11 mouse cellular contexts compared by ENCODE assay signal in the genomic region with DNA sequence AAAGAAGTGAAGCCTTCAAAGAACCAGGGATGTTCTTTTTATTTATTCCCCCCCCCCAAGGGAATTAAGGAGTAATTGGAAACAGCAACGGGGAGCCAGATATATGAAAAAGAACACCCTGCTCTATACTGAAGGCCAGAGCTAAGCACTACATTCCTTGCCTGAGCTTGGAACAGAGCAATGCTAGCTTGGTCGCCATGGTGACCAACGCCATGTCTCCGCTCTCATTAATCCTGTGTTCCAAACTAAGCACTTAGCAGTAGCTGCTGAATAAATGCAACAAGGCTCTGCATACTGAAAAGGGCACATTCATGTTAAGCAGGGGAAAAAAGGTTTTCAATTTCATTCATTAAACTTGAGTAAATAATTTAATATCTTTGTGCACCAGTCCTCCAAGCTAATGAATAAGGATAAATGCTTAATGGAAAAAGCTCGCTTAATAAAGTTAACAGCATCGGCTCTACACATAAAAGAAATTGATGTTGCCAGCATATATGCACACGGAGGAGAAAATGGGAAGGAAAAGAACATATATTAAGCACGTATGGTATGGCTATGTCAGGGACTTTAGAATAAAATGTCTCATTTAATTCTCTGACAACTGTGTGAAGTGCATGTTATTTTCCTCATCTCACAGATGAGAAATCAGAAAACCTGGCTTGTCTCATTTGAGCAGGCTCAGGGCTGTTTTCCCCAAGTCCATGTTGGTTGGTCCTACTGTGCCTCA. TPM values are rescaled to one million over a fixed set of nuclear protein-coding genes. Genes with fewer than 3 reads are reported as not detected.
DNase-seq lines count a peak whose midpoint lies in the region; ATAC-seq and TF ChIP-seq lines count a peak whose summit lies in the region.
"Had no signal": no experiment of that assay in that cellular context is flagged by ENCODE, and none has a peak within 500 bp of the region (broad histone marks: within the 10 kb centered on the region; RNA-seq: fewer than 3 reads in every experiment).

No protein-coding gene starts in this region.

- no peak overlapping the region for H3K4me2 ChIP-seq in embryonic facial prominence, embryonic 13.5 days
- H3K4me2 ChIP-seq: embryonic facial prominence, embryonic 15.5 days had no signal

- no peak overlapping the region for H3K9ac ChIP-seq in embryonic facial prominence, embryonic 13.5 days
- H3K9ac ChIP-seq: embryonic facial prominence, embryonic 15.5 days had no signal

- no peaks in the 10 kb centered on the region for H3K36me3 ChIP-seq in kidney, adult 2 months (ENCODE audit: control insufficient read depth, insufficient read depth, low read length)
- H3K36me3 ChIP-seq in embryonic facial prominence, embryonic 13.5 days = no peaks in the 10 kb centered on the region
- H3K36me3 ChIP-seq: embryonic facial prominence, embryonic 15.5 days; G1E had no signal

- H3K4me3 ChIP-seq in kidney, adult 2 months (ENCODE audit: insufficient read depth, low read depth, low read length) = no peak overlapping the region
- no peak overlapping the region for H3K4me3 ChIP-seq in embryonic facial prominence, embryonic 13.5 days
- H3K4me3 ChIP-seq: embryonic facial prominence, embryonic 15.5 days; left cerebral cortex, adult 2 months had no signal

- no peaks in the 10 kb centered on the region for H3K4me1 ChIP-seq in kidney, adult 2 months (ENCODE audit: control insufficient read depth, insufficient read depth, low read length)
- peaks cover 21% of the 10 kb centered on the region for H3K4me1 ChIP-seq in embryonic facial prominence, embryonic 13.5 days

- 60% methylated on average over 8 of the region's 8 CpGs for WGBS in kidney, adult 2 months
- 44% methylated on average over 8 of the region's 8 CpGs for WGBS in embryonic facial prominence, embryonic 13.5 days

- no peaks in the 10 kb centered on the region for H3K27me3 ChIP-seq in kidney, adult 2 months (replicated peaks; ENCODE audit: control insufficient read depth, insufficient read depth, low read length)
- H3K27me3 ChIP-seq in embryonic facial prominence, embryonic 13.5 days = no peaks in the 10 kb centered on the region
- H3K27me3 ChIP-seq: embryonic facial prominence, embryonic 15.5 days had no signal

- no peak for TF ChIP-seq CTCF in kidney, adult 2 months (conservative IDR thresholded peaks at IDR 0.05; ENCODE audit: insufficient read depth, insufficient read length, low read depth, low read length)

- TF ChIP-seq POLR2A in kidney, adult 2 months (IDR thresholded peaks at IDR 0.05; ENCODE audit: low read depth, low read length) = no peak

- 0 out of 2 replicates have a peak, but pooled peaks have one; percentile 74 for ATAC-seq in embryonic facial prominence, embryonic 13.5 days (ENCODE audit: insufficient number of reproducible peaks, insufficient read depth, low FRiP score, low TSS enrichment, low read depth)

- DNase-seq in kidney, postnatal 4 days = peak; percentile 20 to 42
- DNase-seq in kidney, adult 2 months = no peak
- peak; percentile 37 to 41 for DNase-seq in layer of hippocampus, postnatal 10 days (ENCODE audit: low spot score in 2 of 2)
- peak; percentile 72 for DNase-seq in retina, postnatal 1 day
- no peak for DNase-seq in natural killer cell, adult 2 months (ENCODE audit: low spot score in 2 of 2)
- no peak for DNase-seq in heart, adult 9 months (ENCODE audit: low spot score in 2 of 2)
- no peak for DNase-seq in adrenal gland, postnatal 10 days

- H3K9me3 ChIP-seq in embryonic facial prominence, embryonic 13.5 days = no peaks in the 10 kb centered on the region
- H3K9me3 ChIP-seq: embryonic facial prominence, embryonic 15.5 days; G1E had no signal

- H3K27ac ChIP-seq in kidney, adult 2 months (ENCODE audit: insufficient read depth, low read depth, low read length) = no peak overlapping the region
- H3K27ac ChIP-seq in embryonic facial prominence, embryonic 13.5 days = no peak overlapping the region
- H3K27ac ChIP-seq: embryonic facial prominence, embryonic 15.5 days; left cerebral cortex, adult 2 months had no signal

RNA-seq across cellular contexts. Expression of a gene that starts 25.4 kb away (rescaled TPM):
- polyA plus RNA-seq in kidney, adult 2 months (2012; rRNA removed) = 0.42 and 0.69 TPM in 2 replicates
- polyA plus RNA-seq in embryonic facial prominence, embryonic 13.5 days (2015; fragmentation: Nextera tagmentation; extraction: Ambion mirVana) = 19.6 and 23.9 TPM in 2 replicates
- 1 to 10 TPM in 1 of 2 experiments, under 1 TPM in 1; 0.65 to 1.3 TPM for total RNA-seq in layer of hippocampus, postnatal 10 days (2021)
- 1 to 10 TPM; 6.0 to 6.3 TPM for total RNA-seq in adrenal gland, postnatal 10 days (2021)
- total RNA-seq: G1E had no signal

Comparison
In these comparisons a context has a peak if more than half of its experiments do, and no peak if none do; other contexts are left out.
1. DNase-seq: peak in kidney, postnatal 4 days (2 of 2), layer of hippocampus, postnatal 10 days (2 of 2) and retina, postnatal 1 day (single experiment); none in kidney, adult 2 months (single experiment), natural killer cell, adult 2 months (0 of 2), heart, adult 9 months (0 of 2) and adrenal gland, postnatal 10 days (single experiment).